Mouse (Mus musculus) urinary bladder, postnatal 4 days (tissue): ENCODE measurements at regions not wholly inside any gene's neighbourhood (a gene's known extent, or its start where the extent isn't known, plus 50 kb on each side); places are given as distances from the start of the nearest gene placed in this dataset.
A peak's percentile ranks its signal among the peaks of the same experiment; 100 is the strongest.
"Not testable (repeated sequence)": the region's sequence is repeated elsewhere in the genome, so short reads cannot be mapped to it uniquely, and the experiment has no call there.

Experiments used
- DNase-seq, 2 experiments: peaks; one replicate each; pipeline ENCODE4 v3.0.0; 2021 to 2022; ENCODE audit warnings: low spot score in 2 of 2

DNA sequence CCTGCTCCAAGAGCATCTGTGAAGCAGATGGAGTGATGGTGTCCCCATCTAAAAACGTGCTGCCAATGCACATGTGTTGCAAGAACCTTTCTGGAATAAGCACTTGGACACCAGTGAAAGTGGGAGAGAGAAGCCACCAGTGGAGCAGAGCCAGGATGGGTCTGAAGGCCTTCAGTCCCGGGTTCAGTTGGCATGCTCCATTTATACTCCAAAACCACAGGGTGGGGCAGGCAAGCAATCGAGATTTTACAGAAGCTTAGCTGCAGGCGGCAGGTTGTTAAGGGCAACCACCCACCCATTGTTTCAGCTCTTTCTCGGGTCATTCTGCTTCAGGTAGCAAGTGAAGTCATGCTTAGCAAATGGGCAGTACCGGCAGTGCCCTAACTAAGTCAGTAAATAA is 51.8 kb upstream of the Sv2b start:
- no peak for DNase-seq

DNA sequence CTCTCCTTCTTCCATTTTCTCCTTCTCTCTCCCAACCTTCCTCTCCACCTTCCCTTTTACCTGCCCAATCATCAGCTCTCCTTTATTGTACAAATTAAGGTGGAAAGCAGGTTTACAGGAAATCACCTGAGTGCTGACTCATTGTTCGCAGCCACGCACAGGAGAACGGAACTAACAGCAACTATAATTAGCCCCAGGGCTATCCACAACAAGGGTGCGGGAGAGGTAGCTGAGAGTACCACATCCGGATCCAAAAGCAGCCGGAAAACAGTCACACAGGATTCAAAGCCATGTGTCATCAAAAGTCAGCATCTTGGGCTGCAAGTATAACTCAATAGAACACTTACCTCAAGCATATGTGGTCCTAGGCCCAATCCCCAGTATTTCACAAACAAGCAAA is 53.5 kb upstream of the Sv2b start:
- no peak for DNase-seq

DNA sequence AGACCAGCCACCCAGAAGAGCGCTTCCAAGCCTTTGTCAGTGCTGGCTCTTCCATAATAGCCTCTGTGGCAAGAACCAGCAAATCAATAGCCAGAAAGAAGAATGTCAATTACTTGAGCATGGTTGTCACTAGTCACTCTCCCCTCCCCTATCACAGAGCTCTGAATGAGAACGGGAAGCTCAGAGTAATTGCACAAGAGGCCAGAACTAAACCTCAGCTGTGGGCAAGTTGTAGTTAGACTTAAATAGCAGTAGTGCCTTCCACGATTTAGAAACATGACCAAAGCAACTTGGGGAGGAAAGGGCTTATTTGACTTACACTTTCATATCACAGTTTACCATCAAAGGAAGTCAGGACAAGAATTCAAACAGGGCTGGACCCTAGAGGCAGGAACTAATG is 56.4 kb upstream of the Sv2b start:
- no peak for DNase-seq

DNA sequence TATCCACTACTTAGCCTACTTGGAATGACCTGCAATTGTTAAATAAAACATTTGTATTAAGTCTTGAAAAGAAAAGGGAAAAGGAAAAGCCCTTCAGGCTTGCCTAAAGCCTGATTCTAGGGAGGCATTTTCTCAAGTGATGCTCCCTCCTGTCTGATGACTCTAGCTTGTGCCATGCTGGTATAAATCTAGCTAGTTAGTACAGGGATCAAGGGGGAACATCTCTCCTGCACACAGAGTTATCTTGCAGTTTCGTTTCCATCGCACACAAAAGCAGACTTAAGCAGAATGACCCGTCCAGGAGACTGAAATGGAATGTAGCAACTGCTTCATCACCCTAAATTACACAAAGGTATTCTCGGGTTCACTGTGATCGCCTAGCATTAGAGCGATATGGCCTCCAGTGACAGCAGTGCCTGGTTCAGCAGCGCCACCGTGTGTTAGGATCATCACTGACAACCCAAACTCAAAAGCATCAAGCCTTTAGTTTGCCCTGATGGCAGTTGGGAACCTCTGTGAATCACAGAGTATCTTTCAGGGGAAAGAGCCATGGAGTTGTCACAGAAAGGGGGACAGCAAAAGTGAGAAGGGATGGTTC is 57.3 kb upstream of the Sv2b start:
- peak; percentile 53 to 83 for DNase-seq

DNA sequence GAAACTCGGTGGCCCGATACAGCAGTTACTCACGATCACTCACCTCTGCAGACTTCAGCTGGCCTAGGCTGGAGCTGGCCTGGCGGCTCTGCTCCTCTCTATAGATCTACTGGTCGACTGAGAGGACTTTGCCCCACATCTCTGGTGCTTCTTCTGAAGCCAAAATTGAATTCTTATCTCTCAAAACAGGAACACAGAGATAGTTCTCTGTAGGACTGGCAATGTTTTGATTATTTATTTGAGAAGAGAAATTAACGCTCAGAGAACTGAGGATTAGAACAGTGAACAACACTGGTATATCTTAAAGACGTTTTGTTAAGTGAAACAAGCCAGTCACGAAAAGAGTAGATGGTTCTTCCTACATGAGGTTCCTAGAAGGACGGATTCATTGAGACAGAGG is 59.3 kb upstream of the Sv2b start:
- no peak for DNase-seq

DNA sequence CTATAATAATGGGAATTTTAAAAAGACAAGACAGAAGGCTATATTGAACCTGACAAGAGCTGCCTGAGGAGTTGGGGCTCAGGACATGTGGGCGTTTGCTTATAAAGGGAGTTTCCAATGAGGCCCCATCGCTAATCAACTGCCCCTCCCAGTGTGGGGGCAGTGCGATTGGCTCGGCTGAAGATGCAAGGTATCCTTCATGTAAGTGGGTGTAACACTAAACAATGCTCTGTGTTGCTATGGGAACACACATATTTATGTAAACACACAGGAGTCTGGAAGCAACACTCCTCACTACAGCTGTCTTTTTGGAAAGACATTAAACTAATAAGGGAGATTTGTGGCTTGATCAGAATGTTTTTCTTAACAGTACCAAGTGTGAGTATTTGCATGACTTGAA is 60.3 kb upstream of the Sv2b start:
- DNase-seq: no peak

DNA sequence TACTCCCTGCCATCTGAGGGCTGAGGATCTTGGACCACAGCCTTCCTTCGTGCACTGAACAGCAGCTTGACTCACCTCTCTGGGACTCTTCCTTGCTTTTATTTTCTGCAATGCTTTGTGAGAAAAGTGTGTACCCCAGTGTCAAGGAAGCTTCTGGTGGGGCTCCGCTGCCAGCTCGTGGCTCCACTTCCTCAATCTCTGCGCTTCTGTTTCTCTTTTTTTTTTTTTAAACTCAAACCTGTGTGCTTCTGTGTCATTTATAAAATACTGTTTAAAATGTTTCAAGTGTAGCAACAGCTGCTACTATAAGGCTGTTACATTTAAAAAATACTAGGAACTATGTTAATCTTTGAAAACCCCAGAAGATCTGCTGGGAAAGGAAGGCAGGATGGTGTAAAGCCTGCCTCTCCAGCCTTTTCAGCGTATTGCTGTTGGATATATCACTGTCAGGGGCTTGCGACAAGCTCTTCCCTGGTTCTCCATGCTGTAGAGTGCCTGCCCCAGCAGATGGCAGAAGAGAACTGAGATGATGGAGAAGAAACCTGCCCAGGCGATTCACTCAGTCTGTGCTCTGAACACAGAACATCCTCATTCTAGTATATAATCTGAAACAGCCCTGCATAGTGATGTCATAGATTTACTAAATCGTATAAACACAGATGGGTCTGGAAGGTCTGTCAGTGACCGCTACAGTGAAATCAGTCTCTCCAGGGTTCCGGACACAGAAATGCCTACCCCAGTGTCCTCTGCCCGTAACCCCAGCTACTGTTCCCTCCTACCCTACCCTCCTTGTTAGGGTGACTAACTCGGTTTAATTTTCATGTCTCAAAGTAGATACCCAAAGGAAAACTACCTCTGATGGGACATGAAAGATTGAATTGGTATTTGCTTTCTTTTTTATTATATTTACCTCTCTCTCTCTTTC is 61.8 kb upstream of the Sv2b start:
- DNase-seq: peak; percentile 66 to 83

DNA sequence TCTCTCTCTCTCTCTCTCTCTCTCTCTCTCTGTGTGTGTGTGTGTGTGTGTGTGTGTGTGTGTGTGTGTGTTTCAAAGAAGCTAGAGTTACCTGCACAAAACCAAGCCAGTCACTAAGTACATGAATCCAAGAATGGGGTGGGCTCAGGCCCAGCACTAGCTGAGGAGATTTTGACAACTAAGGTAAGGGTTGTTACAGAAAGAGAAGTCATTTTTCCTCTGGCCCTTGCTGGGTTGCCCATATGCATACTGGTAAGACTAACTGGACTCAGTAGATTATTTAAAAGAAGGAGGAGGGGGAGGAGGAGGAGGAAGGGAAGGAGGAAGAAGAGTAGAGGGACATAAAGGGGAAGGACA is 62.4 kb upstream of the Sv2b start:
- DNase-seq: no peak

DNA sequence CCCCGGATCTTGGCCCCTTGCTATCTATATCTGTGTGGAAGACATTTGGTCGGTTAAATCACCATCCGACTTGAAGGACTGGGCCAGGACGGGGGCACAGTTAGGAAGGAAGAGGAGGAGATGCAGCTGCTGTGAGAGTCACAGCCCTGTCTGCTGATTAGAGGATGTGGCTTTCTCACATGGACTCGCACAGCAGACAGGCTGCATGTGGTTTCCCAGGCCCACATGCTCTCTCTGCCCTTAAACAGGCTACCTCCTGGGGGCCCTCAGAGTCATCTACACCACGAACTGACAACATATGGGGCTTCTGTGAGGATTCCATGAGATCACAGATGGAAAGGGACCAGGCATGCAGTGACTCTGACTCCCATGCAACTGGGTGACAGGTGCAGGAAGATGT is 62.9 kb upstream of the Sv2b start:
- DNase-seq: no peak

DNA sequence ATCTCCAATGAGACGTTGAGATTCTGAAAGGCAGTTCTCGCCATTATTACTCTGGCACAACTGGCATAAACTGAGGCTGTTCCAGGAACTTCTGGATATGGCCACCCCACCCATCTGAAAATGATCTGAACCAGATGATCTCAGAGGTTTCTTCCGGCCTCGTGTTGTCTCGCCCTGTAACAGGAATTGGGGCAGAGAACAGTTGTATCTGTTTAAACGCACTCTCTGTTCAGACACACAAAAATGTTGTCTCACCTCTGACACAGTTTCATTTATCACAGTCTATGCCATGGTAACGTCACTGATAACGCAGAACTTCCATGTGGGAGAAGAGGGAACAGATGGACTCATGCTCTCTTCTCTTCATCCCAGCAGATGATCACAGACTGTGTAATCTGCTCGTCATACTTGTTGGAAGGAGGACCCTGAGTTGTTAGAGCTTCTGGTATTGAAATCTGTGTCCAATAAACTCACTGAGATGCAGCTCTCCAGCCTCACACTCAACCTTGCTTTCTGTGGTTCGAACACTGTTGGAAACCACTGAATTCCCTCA is 63.9 kb upstream of the Sv2b start:
- no peak for DNase-seq

DNA sequence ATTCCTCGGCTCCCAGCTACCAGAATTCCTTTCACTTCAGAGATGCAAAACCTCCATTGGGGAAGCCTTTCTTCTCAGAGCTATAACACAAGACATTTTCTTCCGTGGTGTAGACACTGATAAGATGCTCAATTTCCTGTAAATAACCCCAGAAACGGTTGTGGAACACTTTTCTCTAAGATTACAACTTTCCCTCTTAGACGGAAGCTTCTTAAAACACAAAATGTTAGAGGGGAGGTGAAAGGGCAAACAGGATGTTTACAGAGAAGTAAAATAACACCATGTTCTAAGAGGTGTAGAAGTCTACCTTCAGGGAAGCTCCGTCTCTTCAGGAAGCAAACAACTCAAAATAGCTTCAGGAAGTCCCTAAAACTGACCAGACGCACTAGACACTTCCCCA is 65.4 kb upstream of the Sv2b start:
- no peak for DNase-seq

DNA sequence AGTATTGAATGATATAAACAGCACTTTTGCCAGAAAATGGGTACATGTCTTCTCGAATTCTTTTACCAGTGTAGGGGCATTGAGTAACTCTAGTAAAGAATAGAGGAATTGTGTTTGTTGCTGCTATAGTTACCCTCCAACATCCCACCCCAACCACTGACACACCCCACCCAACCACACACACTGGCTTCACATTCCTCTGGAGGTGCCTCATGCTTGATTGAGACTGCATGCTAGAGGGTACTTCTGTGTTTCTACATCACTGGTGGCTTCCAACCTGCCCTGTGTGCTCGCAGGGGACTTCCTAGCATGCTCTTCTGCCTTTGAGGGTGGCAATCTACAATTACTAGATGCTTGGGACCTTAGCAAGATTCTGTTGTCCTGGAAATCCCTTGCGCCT is 70.5 kb upstream of the Sv2b start:
- no peak for DNase-seq

DNA sequence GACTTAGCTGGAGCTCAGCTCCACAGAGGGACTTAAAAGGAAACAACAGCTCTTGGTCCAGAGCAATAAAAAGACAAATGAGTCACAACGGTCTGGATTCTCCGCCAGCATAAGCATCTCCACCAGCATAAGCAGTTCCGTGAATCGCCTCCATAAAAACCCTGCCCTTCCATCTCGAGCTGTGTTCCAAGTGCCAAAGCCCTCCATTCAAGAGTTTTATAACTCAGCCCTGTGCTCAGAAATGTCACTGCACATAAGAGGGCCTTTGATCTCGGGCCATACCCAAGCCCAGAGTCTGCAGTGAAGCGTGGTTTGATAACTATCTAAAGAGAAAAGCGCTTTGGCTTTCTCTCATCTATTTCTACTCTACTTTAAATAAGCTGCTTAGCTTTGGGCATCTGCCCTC is 70.8 kb upstream of the Akap13 start:
- peak in 1 of 2 experiments; percentile 26 for DNase-seq

DNA sequence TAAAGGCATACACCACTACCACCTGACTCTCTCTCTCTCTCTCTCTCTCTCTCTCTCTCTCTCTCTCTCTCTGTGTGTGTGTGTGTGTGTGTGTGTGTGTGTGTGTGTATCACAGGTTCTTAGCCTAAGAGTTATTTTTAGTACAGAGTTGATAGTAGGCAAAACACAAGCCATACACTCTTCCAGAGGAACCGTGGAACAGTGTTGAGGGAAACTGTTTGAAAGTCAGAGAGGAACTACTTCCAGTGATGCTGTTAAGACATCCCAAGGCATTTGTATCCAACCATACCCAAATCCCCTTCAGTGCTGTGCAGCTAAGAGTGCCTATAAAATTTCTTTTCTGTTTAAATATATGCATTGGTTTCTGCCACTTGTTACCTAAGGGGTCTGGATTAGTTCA is 68.3 kb upstream of the Akap13 start:
- no peak for DNase-seq

DNA sequence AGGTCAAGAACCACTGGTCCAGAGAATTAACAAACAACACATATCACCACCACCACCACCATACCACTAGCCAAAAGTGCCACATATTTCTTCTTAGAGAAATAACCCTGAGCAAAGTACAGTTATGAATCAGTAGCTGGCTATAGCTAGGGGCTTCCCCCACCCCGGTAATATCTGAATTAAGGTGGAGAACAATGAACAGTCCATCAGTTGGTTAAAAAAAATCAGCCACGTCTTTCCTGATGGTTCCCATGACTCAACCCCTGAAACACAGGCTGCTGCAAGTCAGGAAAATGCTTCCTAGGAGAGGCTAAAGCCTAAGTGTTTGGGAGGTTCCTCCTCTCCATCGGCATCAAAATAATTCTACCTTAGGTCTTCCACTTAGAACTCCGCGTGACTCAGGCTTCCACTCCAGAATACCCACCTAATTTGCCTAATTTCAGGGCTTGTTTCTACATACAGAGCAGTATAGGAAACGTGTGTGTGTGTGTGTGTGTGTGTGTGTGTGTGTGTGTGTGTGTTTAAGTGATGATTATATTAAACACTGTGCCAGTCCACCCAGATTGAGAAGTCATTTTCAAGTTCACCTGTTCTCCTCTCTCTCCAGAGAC is 67.4 kb upstream of the Akap13 start:
- DNase-seq: no peak

DNA sequence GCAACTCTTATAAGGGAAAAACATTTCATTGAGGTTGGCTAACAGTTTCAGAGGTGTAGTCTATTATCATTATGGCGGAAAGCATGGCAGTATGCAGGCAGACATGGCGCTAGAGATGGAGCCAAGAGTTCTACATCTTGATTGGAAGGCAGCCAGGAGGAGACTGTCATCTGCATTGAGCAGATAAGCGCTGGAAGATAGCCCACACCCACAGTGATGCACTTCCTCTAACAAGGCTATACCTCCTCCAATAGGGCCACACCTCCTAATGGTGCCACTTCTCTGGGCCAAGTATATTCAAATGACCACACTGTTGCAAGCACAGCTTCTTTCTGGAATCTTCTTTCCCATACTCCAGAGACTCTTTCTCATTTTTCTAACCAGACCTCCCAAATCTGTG is 65.2 kb upstream of the Akap13 start:
- DNase-seq: no peak

DNA sequence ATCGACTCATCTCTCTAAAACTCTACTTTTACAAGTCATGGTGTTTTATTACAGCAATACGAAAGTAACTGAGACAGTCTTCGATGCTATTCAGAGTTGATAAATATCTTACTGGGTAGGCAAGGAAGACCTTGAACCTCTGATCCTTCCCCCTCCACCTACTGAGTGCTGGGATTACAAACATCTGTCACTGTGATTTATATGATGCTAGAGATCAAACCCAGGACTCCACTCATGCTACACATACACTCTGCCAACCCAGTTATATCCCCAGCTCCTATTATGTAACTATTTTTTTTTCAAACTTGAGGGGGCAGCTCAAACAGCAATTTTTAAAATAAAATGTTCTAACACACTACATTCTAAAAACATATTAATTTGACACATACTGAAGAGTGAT is 62.6 kb upstream of the Akap13 start:
- no peak for DNase-seq

DNA sequence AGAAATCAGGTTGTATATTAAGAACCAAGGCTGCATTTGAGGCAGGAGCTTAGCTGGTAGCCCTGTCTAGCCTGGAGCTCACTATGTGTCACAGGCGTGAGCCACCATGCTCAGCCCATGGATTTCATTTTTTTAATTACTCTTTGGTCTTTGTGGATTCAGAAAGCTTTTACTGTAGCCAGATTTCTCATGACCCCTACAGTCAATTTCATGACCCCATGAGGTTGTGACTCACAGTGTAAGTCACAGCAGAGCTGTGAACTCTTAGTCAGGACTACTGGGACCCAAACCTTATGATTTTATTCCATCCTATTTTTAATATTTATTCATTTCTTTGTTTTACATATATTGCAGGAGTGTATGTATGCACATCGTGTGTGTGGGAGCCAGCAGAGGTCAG is 61.9 kb upstream of the Akap13 start:
- DNase-seq: no peak

DNA sequence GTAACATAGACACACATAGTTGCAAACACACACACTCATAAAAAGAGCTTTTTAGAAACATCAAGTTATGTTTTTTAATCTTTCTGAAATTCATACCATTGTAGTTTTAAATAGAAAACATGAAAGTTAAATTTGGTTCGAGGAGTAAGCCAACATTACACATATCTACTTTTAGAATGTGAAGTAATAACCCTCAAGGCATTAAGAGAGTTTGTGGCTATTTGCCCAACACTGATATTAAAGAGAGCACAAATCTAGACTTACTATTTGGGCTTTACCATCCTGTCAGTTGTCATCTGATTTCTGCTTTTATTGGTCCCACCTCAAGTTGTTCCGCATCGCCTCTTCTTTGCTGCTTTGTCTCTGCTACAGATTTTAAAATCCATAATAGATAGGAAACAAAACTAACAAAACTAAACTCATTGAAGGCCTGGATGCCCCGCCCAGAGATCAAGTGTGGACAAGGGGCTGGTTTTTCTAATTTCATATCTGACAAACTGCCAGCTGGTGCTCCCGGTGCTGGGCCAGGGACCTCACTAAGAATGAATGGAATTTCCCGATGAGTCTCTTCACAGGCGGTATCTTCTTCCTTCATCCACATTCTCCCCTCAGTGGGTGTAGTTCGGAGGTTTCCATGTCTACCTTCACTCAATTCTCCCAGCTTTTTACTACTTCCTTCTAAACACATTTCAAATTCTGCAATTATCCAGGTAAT is 60.3 kb upstream of the Akap13 start:
- DNase-seq: no peak

DNA sequence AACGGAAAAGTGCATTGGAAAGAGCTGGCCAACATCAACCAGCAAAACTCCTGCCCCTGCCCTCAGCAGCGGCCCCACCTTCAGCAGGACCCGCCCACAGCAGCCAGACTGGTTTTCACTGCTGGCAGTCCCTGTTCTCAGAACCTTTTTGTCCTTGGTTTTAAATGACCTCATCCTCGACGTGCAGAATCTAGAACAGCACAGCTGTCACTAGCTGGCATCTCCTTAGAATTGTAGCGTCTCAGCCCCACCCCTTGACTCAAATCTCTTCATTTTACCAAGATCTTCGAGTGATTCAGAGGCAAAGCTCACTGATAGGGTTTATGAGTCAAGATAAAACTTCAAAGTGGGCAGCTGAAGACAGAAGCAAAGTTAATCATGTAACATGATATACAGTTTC is 57.8 kb upstream of the Akap13 start:
- peak in 1 of 2 experiments; percentile 17 for DNase-seq

DNA sequence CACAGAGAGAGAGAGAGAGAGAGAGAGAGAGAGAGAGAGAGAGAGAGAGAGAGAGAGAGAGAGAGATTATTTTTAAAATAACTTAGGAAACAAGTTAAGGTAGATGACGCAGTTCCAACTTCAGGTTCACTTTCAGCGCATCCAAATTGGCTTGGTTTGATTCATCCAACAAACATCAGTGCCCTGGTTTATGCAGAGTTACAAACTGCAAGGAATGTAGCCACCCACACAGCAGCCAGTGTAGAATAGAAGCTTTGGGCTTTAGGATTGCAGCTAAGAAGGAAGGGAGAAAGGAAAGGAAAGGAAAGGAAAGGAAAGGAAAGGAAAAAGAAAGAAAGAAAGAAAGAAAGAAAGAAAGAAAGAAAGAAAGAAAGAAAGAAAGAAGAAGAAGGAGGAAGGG is 56.9 kb upstream of the Akap13 start:
- not testable (repeated sequence) for DNase-seq
